Mouse (Mus musculus) liver, embryonic 14.5 days (tissue): Measurements from ENCODE around the gene Trappc10. TPM values are rescaled to one million over a fixed set of nuclear protein-coding genes. Genes with fewer than 3 reads are reported as not detected.

ENCODE experiments used
- ATAC-seq: fragments of 200-750 bp; cut with Nextera tagmentation; 2 replicates; pipeline ENCODE4 v1.8.0; 2017; ENCODE audit warnings: moderate number of reproducible peaks, mild to moderate bottlenecking, moderate library complexity; ENCODE audit not compliant: insufficient read depth
- DNase-seq, 3 experiments: peaks; one replicate each; pipeline ENCODE4 v3.0.0-alpha.2; 2012 to 2013; ENCODE audit warnings: low read depth in 3 of 3, low spot score in 3 of 3
- H3K27ac ChIP-seq: fragments of 300-500 bp; sonication (generic); 2 replicates; pipeline ENCODE4 v1.5.1; 2014; ENCODE audit warnings: moderate library complexity, mild to moderate bottlenecking, control low read depth, inconsistent platforms
- H3K27me3 ChIP-seq: fragments of 300-500 bp; sonication (generic); 2 replicates; pipeline ENCODE4 v1.6.1; 2014; ENCODE audit warnings: mild to moderate bottlenecking, low read length, moderate library complexity; ENCODE audit not compliant: control insufficient read depth, insufficient read depth
- H3K36me3 ChIP-seq: fragments of 300-500 bp; sonication (generic); replicated peaks from 2 replicates; pipeline ENCODE4 v1.6.1; 2014; ENCODE audit warnings: low read depth; ENCODE audit not compliant: control insufficient read depth, insufficient read depth
- H3K4me1 ChIP-seq, 2 experiments: fragments of 200-500 bp in 1 of 2; fragments of 300-500 bp in 1 of 2; sonication (generic) in 1 of 2; replicated peaks; 2 replicates each; pipeline ENCODE4 v1.6.1; 2012 to 2014; ENCODE audit warnings: antibody characterized with exemption in 1 of 2, inconsistent platforms in 1 of 2, low read length in 1 of 2; ENCODE audit not compliant: control insufficient read depth in 2 of 2, insufficient read depth in 2 of 2
- H3K4me2 ChIP-seq: fragments of 300-500 bp; sonication (generic); 2 replicates; pipeline ENCODE4 v1.6.1; 2014; ENCODE audit warnings: low read depth, mild to moderate bottlenecking, control low read depth, moderate library complexity
- H3K4me3 ChIP-seq, 2 experiments: fragments of 200-500 bp in 1 of 2; fragments of 300-500 bp in 1 of 2; sonication (generic) in 1 of 2; 2 replicates each; pipeline ENCODE4 v1.5.1; 2012 to 2014; ENCODE audit warnings: low read depth in 2 of 2, low read length in 2 of 2, mild to moderate bottlenecking in 2 of 2, control low read depth in 1 of 2, inconsistent platforms in 1 of 2, moderate library complexity in 1 of 2; ENCODE audit not compliant: insufficient read depth in 1 of 2
- H3K9ac ChIP-seq: fragments of 300-500 bp; sonication (generic); replicated peaks from 2 replicates; pipeline ENCODE4 v1.6.1; 2014; ENCODE audit warnings: mild to moderate bottlenecking, control low read depth, moderate library complexity
- H3K9me3 ChIP-seq: fragments of 300-500 bp; sonication (generic); 2 replicates; pipeline ENCODE4 v1.6.1; 2016; ENCODE audit warnings: low read length, mixed read lengths; ENCODE audit not compliant: control insufficient read depth
- CTCF ChIP-seq: IDR thresholded peaks from 2 replicates; pipeline ENCODE4 v1.5.1; 2016; ENCODE audit warnings: antibody characterized with exemption, low read depth, control low read depth
- EP300 ChIP-seq: IDR thresholded peaks from 2 replicates; pipeline ENCODE4 v1.6.1; 2016; ENCODE audit warnings: antibody characterized with exemption, low read depth
- WGBS: fragments of 180-500 bp; shearing (Covaris S2); extraction: QIAGEN DNeasy Blood & Tissue Kit; methylation state at CpG from one replicate; pipeline ENCODE4 v1.1.7; 2014; ENCODE audit not compliant: insufficient replicate concordance; 5-methylcytosine and 5-hydroxymethylcytosine counted together
- polyA plus RNA-seq, 2 experiments: library from polyadenylated mRNA; depleted of rRNA in 1 of 2; stranded (reverse) in 1 of 2; unstranded in 1 of 2; fragments of >200 nt; fragmentation: Nextera tagmentation in 1 of 2; extraction: Ambion mirVana in 1 of 2; gene quantifications; 2 replicates each; pipeline versions ENCODE4 v1.2.1 to v1.2.3; 2012 to 2014

Gene Trappc10
- polyA plus RNA-seq, 2 experiments = 15.8 to 19.8 TPM

DNA sequence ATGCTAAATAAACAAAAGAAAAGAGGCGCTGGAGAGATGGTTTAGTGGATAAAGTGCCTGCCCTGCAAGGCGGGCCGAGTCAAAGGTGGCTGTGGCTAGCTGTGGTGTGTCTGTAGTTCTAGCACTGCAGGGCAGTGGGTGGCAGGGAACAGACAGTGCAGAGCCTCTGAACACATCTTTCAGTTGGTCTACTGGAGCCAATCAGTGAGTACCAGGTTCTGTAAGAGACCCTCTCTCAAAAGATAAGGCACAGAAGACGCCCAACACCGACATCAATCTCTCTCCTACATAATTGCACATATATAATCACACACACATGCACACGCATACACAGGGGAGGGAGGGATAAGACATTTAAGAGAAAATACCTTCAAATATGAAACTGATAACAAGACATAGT, 6.6 kb downstream of the Trappc10 start:
- H3K4me1 ChIP-seq = peaks cover 47 to 54% of the 10 kb centered on the region in 2 experiments
- peak overlapping the region; percentile 49 for H3K27ac ChIP-seq

GRCm38 (mm10) chr10:78236885-78237629, 7.4 kb downstream of the Trappc10 start:
- Histone ChIP-seq H3K4me2 (peak overlapping the region; percentile 33), H3K9ac (peak overlapping the region; percentile 31), H3K27ac (peak overlapping the region; percentile 49), H3K4me1 (peaks cover 40 to 49% of the 10 kb centered on the region in 2 experiments), H3K27me3 (no peaks in the 10 kb centered on the region), H3K9me3 (no peaks in the 10 kb centered on the region), H3K4me3 (no peak overlapping the region), H3K36me3 (peaks cover 7% of the 10 kb centered on the region)
- ATAC-seq = peak; percentile 51; the same call in 1 of the 2 replicates
- no peak for DNase-seq
- TF ChIP-seq EP300 = 0 out of 2 replicates have a peak, but pooled peaks have one; percentile 21
- no peak for TF ChIP-seq CTCF
- 44% methylated on average over 8 of the region's 8 CpGs for WGBS

More for the DNA sequence above, 6.6 kb downstream of the Trappc10 start:
- DNase-seq = no peak
- TF ChIP-seq CTCF = no peak
- TF ChIP-seq EP300 = peak; percentile 76
- H3K4me2 ChIP-seq = peak overlapping the region; percentile 33
- peak; percentile 84 for ATAC-seq
- no peaks in the 10 kb centered on the region for H3K9me3 ChIP-seq
- peak overlapping the region; percentile 43 for H3K9ac ChIP-seq
- H3K27me3 ChIP-seq = no peaks in the 10 kb centered on the region
- peaks cover 10% of the 10 kb centered on the region for H3K36me3 ChIP-seq
- H3K4me3 ChIP-seq = no peak overlapping the region
- 25% methylated on average over 6 of the region's 6 CpGs for WGBS

DNA sequence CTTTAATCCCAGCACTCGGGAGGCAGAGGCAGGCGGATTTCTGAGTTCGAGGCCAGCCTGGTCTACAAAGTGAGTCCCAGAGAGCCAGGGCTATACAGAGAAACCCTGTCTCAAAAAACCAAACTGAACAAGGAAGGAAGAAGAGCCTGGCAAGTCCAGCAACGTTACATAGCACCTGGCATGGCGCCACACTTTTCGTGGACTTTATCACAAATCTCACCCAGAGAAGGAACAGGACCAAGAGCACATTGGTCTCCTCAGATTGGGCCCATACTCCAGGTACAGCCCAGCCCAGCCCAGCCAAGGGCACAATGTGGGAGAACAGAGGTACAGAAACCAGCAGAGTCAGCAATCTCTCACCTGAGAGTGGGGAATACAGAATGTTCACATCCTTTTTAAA, 10.7 kb downstream of the Trappc10 start:
- Histone ChIP-seq H3K4me3 (no peak overlapping the region), H3K27ac (no peak overlapping the region), H3K4me2 (no peak overlapping the region), H3K27me3 (no peaks in the 10 kb centered on the region), H3K4me1 (peaks cover 32 to 36% of the 10 kb centered on the region in 2 experiments), H3K36me3 (peaks cover 18% of the 10 kb centered on the region), H3K9ac (no peak overlapping the region), H3K9me3 (no peaks in the 10 kb centered on the region)
- DNase-seq = no peak
- TF ChIP-seq EP300 (no peak), CTCF (no peak)
- WGBS = 76% methylated on average over 6 of the region's 6 CpGs
- ATAC-seq = no peak

DNA sequence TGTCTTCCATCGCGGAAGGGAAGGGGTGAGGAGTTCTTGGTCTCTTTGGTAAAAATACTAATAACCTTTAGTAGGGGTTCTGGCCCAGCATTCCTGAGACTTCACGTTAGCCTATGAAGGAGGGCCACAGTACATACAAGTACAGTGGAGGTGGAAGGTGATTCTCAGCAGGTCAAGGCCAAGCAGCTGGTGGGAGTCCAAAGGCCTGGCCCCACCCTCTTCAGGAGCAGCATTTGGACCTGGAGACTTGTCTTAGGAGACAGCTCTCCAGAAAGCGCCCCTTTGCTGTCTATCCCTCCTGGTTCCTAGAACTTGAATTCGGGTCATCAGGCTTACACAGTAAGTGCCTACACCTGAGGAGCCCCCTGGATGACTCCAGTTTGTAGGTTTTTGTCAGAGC, 11.3 kb downstream of the Trappc10 start:
- Histone ChIP-seq H3K4me3 (no peak overlapping the region), H3K9me3 (no peaks in the 10 kb centered on the region), H3K4me2 (no peak overlapping the region), H3K36me3 (peaks cover 20% of the 10 kb centered on the region), H3K27ac (no peak overlapping the region), H3K4me1 (peaks cover 26 to 30% of the 10 kb centered on the region in 2 experiments), H3K9ac (no peak overlapping the region), H3K27me3 (no peaks in the 10 kb centered on the region)
- no peak for TF ChIP-seq CTCF
- TF ChIP-seq EP300 = no peak
- no peak for ATAC-seq
- WGBS = 87% methylated on average over 5 of the region's 5 CpGs
- no peak for DNase-seq

DNA sequence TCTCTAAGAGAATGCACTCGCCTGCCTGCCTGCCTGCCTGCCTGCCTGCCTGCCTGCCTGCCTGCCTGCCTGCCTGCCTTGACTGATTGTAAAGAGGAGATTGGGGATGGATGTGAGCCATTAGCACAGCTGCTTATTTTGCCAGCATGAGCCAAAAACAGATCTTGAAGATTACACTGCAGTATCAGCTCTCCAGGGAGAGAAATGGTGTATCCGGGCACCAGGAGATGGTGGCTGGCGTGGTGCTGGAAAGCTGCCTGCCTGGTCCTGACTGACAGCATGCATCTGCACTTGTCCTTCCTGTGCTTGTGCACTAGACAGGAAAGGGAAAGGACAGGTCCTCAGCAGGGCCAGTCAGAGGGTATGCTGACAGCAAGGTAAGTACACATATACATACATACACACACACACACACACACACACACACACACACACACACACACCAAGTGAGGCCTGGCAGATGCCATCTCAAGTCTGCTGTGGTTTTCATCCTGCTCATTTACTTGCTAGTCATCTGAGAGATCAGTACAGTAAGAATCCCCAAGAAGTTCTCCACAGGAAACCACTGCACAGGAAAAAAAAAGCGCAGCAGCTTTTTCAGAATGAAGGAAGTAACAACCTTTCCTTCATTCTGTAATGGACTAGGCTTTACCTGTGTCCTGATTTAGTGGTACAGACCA, 12.0 kb downstream of the Trappc10 start:
- Histone ChIP-seq H3K27ac (no peak overlapping the region), H3K36me3 (peaks cover 25% of the 10 kb centered on the region), H3K4me2 (no peak overlapping the region), H3K9me3 (no peaks in the 10 kb centered on the region), H3K4me3 (no peak overlapping the region), H3K4me1 (peaks cover 19 to 24% of the 10 kb centered on the region in 2 experiments), H3K27me3 (no peaks in the 10 kb centered on the region), H3K9ac (no peak overlapping the region)
- WGBS = 69% methylated on average over 4 of the region's 4 CpGs
- ATAC-seq (no peak), DNase-seq (no peak)
- TF ChIP-seq CTCF = no peak
